Mouse (Mus musculus) hindbrain, embryonic 11.5 days (tissue): Measurements from ENCODE around the gene Hsd17b13. TPM values are rescaled to one million over a fixed set of nuclear protein-coding genes. Genes with fewer than 3 reads are reported as not detected.
"Not testable (repeated sequence)": the region's sequence is repeated elsewhere in the genome, so short reads cannot be mapped to it uniquely, and the experiment has no call there.

ENCODE experiments used
- ATAC-seq: fragments of 200-750 bp; cut with Nextera tagmentation; 2 replicates; pipeline ENCODE4 v1.8.0; 2017; ENCODE audit warnings: mild to moderate bottlenecking, moderate TSS enrichment, moderate library complexity; ENCODE audit not compliant: low FRiP score
- DNase-seq: peaks from one replicate; pipeline ENCODE4 v3.0.0-alpha.2; 2015; ENCODE audit warnings: low spot score
- H3K27ac ChIP-seq: fragments of 300-500 bp; sonication (generic); 2 replicates; pipeline ENCODE4 v1.5.1; 2014; ENCODE audit warnings: mild to moderate bottlenecking, low read depth, low read length
- H3K27me3 ChIP-seq: fragments of 300-500 bp; sonication (generic); 2 replicates; pipeline ENCODE4 v1.6.1; 2014; ENCODE audit warnings: mild to moderate bottlenecking, low read length, moderate library complexity, mixed read lengths; ENCODE audit not compliant: control insufficient read depth, insufficient read depth
- H3K36me3 ChIP-seq: fragments of 300-500 bp; sonication (generic); 2 replicates; pipeline ENCODE4 v1.6.1; 2014; ENCODE audit warnings: mild to moderate bottlenecking, low read length, moderate library complexity, mixed read lengths; ENCODE audit not compliant: control insufficient read depth, insufficient read depth
- H3K4me1 ChIP-seq: fragments of 300-500 bp; sonication (generic); replicated peaks from 2 replicates; pipeline ENCODE4 v1.6.1; 2014; ENCODE audit warnings: low read length, mixed read lengths; ENCODE audit not compliant: control insufficient read depth, insufficient read depth
- H3K4me2 ChIP-seq: fragments of 300-500 bp; sonication (generic); replicated peaks from 2 replicates; pipeline ENCODE4 v1.6.1; 2014; ENCODE audit warnings: mild to moderate bottlenecking, low read depth, low read length
- H3K4me3 ChIP-seq: fragments of 300-500 bp; sonication (generic); 2 replicates; pipeline ENCODE4 v1.5.1; 2014; ENCODE audit warnings: low read depth, low read length
- H3K9ac ChIP-seq: fragments of 300-500 bp; sonication (generic); 2 replicates; pipeline ENCODE4 v1.6.1; 2014; ENCODE audit warnings: low read depth, low read length
- H3K9me3 ChIP-seq: fragments of 300-500 bp; sonication (generic); 2 replicates; pipeline ENCODE4 v1.6.1; 2016; ENCODE audit warnings: low read length; ENCODE audit not compliant: control insufficient read depth
- WGBS: fragments of 180-500 bp; shearing (Covaris S2); extraction: QIAGEN DNeasy Blood & Tissue Kit; methylation state at CpG from one replicate; pipeline ENCODE4 v1.1.7; 2014; 5-methylcytosine and 5-hydroxymethylcytosine counted together
- polyA plus RNA-seq: library from polyadenylated mRNA; unstranded; fragments of >200 nt; fragmentation: Nextera tagmentation; extraction: Ambion mirVana; gene quantifications from 2 replicates; pipeline ENCODE4 v1.2.1, GENCODE M21; 2014

Gene Hsd17b13
- polyA plus RNA-seq, 1 experiment from 2014 or later, result not detected

GRCm38 (mm10) chr5:103971051-103971450 is 6.2 kb downstream of the Hsd17b13 start:
- Histone ChIP-seq H3K4me1 (no peaks in the 10 kb centered on the region), H3K27me3 (no peaks in the 10 kb centered on the region), H3K4me3 (no peak overlapping the region), H3K4me2 (no peak overlapping the region), H3K27ac (no peak overlapping the region), H3K9ac (no peak overlapping the region), H3K9me3 (no peaks in the 10 kb centered on the region), H3K36me3 (no peaks in the 10 kb centered on the region)
- no peak for DNase-seq
- no peak for ATAC-seq
- 65% methylated on average over 5 of the region's 5 CpGs for WGBS

- Histone ChIP-seq H3K4me1 (no peaks in the 10 kb centered on the region), H3K9me3 (no peaks in the 10 kb centered on the region), H3K27ac (no peak overlapping the region), H3K27me3 (no peaks in the 10 kb centered on the region), H3K36me3 (no peaks in the 10 kb centered on the region), H3K9ac (no peak overlapping the region), H3K4me2 (no peak overlapping the region), H3K4me3 (no peak overlapping the region)
- DNase-seq, result no peak
- ATAC-seq, result no peak
- WGBS, result 72% methylated on average over 1 of the region's 1 CpGs
Observed at GRCm38 (mm10) chr5:103962935-103963429, 14.2 kb downstream of the Hsd17b13 start.

DNA sequence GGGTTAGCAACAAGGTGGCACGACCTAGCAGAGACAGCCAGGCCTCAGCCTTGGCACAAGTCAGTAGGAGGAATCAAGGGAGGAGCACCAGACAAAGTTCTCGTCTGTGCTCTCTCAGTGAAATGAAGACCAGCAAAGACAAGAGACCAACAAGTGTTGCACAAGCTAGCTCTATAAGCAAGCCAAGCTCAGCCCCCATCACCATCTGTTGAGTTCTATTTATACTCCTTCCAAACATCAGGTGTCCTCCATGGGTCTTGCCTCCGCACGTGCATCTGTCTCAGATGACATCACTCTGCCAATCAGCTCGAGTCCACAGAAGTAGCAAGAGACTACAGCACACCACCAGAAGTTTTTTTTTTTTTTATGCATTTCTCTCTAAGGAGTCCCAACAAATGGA is 22.6 kb downstream of the Hsd17b13 start:
- H3K9ac ChIP-seq, result no peak overlapping the region
- H3K27ac ChIP-seq, result no peak overlapping the region
- no peaks in the 10 kb centered on the region for H3K9me3 ChIP-seq
- H3K36me3 ChIP-seq, result no peaks in the 10 kb centered on the region
- WGBS, result 81% methylated on average over 5 of the region's 5 CpGs
- DNase-seq, result no peak
- no peak overlapping the region for H3K4me3 ChIP-seq
- H3K4me2 ChIP-seq, result no peak overlapping the region
- H3K27me3 ChIP-seq, result no peaks in the 10 kb centered on the region
- no peak for ATAC-seq
- H3K4me1 ChIP-seq, result no peaks in the 10 kb centered on the region

- no peak for DNase-seq
- Histone ChIP-seq H3K9ac (no peak overlapping the region), H3K27me3 (no peaks in the 10 kb centered on the region), H3K4me2 (no peak overlapping the region), H3K4me3 (no peak overlapping the region), H3K9me3 (no peaks in the 10 kb centered on the region), H3K36me3 (no peaks in the 10 kb centered on the region), H3K4me1 (no peaks in the 10 kb centered on the region), H3K27ac (no peak overlapping the region)
- 93% methylated on average over 10 of the region's 10 CpGs for WGBS
- ATAC-seq, result no peak
Observed at GRCm38 (mm10) chr5:103953135-103954083, 23.8 kb downstream of the Hsd17b13 start.

DNA sequence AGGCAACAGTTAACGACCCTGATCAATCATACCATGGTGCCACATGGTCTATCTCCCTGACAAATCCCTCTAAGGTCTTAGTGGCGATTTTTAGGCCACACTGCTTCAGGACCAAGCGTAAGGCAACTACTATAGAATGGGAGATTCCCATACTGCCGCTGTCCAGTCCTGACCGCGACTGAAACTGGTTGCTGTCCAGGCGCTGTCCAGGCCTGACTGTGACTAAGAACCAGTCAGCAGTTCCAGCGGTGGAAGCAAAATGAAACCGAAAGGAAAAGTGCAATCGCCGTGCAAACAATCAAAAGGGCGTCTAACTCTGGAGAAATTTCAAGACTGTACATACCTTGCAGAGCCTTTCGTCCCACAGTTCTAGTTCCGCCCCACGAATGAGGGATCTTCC is 27.1 kb downstream of the Hsd17b13 start:
- not testable (repeated sequence) for H3K27me3 ChIP-seq, DNase-seq, H3K9me3 ChIP-seq, H3K36me3 ChIP-seq, ATAC-seq, H3K4me3 ChIP-seq, H3K4me1 ChIP-seq, H3K4me2 ChIP-seq, H3K27ac ChIP-seq, H3K9ac ChIP-seq
- 95% methylated on average over 15 of the region's 15 CpGs for WGBS

DNA sequence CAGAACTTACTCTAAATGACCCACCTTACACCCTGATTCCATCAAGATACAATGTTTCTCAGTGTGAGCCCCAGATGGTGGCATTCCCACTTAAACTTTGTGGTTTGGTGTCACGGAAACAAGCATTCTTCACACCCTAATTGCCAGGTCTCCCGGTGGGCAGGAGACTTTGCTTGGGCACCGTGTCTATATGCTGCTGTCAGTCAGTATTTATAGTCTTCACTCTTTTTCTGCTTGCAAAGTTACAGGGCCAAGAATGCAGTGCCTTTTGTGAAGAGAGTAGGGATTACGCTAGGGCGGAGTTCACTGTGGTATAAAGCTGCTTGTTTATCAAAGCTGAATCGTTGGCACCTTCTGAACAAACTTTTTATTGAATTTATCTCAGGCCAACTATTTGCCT is 34.0 kb downstream of the Hsd17b13 start:
- no peak overlapping the region for H3K9ac ChIP-seq
- WGBS, result 53% methylated on average over 6 of the region's 6 CpGs

GRCm38 (mm10) chr5:103939856-103940255 is 37.4 kb downstream of the Hsd17b13 start:
- 81% methylated on average over 1 of the region's 1 CpGs for WGBS
- H3K9ac ChIP-seq, result no peak overlapping the region
- no peak overlapping the region for H3K27ac ChIP-seq
- H3K4me2 ChIP-seq, result no peak overlapping the region
- H3K4me3 ChIP-seq, result no peak overlapping the region
- DNase-seq, result no peak
- H3K36me3 ChIP-seq, result no peaks in the 10 kb centered on the region
- H3K27me3 ChIP-seq, result peaks cover 11% of the 10 kb centered on the region
- no peaks in the 10 kb centered on the region for H3K9me3 ChIP-seq
- no peak for ATAC-seq
- H3K4me1 ChIP-seq, result no peaks in the 10 kb centered on the region; the same call in 1 of the 2 replicates

More for the DNA sequence above, 34.0 kb downstream of the Hsd17b13 start:
- no peak for DNase-seq
- no peak overlapping the region for H3K4me3 ChIP-seq
- peaks cover 7% of the 10 kb centered on the region for H3K27me3 ChIP-seq
- H3K4me1 ChIP-seq, result no peaks in the 10 kb centered on the region; the same call in 1 of the 2 replicates
- H3K4me2 ChIP-seq, result no peak overlapping the region
- H3K9me3 ChIP-seq, result no peaks in the 10 kb centered on the region
- no peak overlapping the region for H3K27ac ChIP-seq
- ATAC-seq, result no peak
- H3K36me3 ChIP-seq, result no peaks in the 10 kb centered on the region

GRCm38 (mm10) chr5:103939350-103939652 is 37.9 kb downstream of the Hsd17b13 start:
- no peak overlapping the region for H3K9ac ChIP-seq
- H3K4me3 ChIP-seq, result no peak overlapping the region
- 64% methylated on average over 7 of the region's 7 CpGs for WGBS
- peak overlapping the region; percentile 9; the same call in 1 of the 2 replicates for H3K4me2 ChIP-seq
- H3K27me3 ChIP-seq, result peaks cover 11% of the 10 kb centered on the region
- DNase-seq, result no peak
- H3K27ac ChIP-seq, result no peak overlapping the region
- H3K4me1 ChIP-seq, result no peaks in the 10 kb centered on the region; the same call in 1 of the 2 replicates
- no peaks in the 10 kb centered on the region for H3K9me3 ChIP-seq
- no peak; the same call in 1 of the 2 replicates for ATAC-seq
- no peaks in the 10 kb centered on the region for H3K36me3 ChIP-seq
